21 mouse cellular contexts compared by ENCODE assay signal in the genomic region with DNA sequence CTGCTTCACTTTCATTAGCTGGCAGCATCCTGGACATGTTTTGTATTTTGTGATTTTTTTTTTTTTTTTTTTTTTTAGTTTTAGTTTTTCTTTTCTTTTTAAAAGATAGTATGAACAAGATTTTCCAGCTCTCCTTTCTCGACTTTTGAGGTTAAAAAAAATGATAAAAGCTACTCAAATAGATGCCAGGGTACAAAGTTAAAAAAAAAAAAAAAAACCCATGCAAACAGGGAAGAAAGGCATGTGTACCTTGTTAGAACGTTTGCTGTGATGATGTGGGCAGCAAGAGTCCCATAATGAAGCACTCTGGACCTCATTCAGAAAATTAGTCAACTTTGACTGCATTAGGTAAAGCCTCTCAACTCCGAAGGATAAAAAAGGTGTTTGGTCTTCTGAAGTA. TPM values are rescaled to one million over a fixed set of nuclear protein-coding genes. Genes with fewer than 3 reads are reported as not detected.
DNase-seq lines count a peak whose midpoint lies in the region; ATAC-seq and TF ChIP-seq lines count a peak whose summit lies in the region.
"Had no signal": no experiment of that assay in that cellular context is flagged by ENCODE, and none has a peak within 500 bp of the region (broad histone marks: within the 10 kb centered on the region; RNA-seq: fewer than 3 reads in every experiment).

No protein-coding gene starts in this region.

- TF ChIP-seq POLR2A in MEL (IDR thresholded peaks at IDR 0.05; ENCODE audit: control insufficient read depth in 1 of 2, insufficient read depth in 1 of 2, low read depth in 1 of 2, low read length in 2 of 2, poor library complexity in 1 of 2): 0 out of 4 replicates have a peak, but pooled peaks of 1 of the 2 experiments have one; percentile 15

- no peak for DNase-seq in heart, embryonic 10.5 days (ENCODE audit: low spot score)
- peak; percentile 21 for DNase-seq in MEL (ENCODE audit: low read depth, low spot score)
- DNase-seq in forebrain, postnatal 0 days: no peak
- DNase-seq in liver, postnatal 0 days: no peak
- DNase-seq in adrenal gland, postnatal 14 days: no peak
- DNase-seq in cerebellum, postnatal 14 days: no peak
- no peak for DNase-seq in heart, adult 8-10 months (ENCODE audit: low spot score)
- DNase-seq: B cell, adult 2 months; gastrocnemius, postnatal 36 days; layer of hippocampus, postnatal 36 days; retina, postnatal 1 day; spleen, adult 18-20 months had no signal

- peak overlapping the region; percentile 92; the same call in 1 of the 2 replicates for H3K4me2 ChIP-seq in heart, embryonic 13.5 days
- peak overlapping the region; percentile 98 for H3K4me2 ChIP-seq in forebrain, postnatal 0 days (ENCODE audit: low read depth)
- peak overlapping the region; percentile 92; the same call in 1 of the 2 replicates for H3K4me2 ChIP-seq in liver, postnatal 0 days (ENCODE audit: low read depth, low read length)

- no peak for TF ChIP-seq CTCF in MEL (IDR thresholded peaks at IDR 0.05 in 2 of 3, conservative IDR thresholded peaks at IDR 0.05 in 1 of 3; ENCODE audit: control insufficient read depth in 1 of 3, insufficient read depth in 1 of 3, low read depth in 2 of 3, low read length in 3 of 3, poor library complexity in 1 of 3, severe bottlenecking in 1 of 3)
- no peak for TF ChIP-seq CTCF in forebrain, postnatal 0 days (IDR thresholded peaks at IDR 0.05; ENCODE audit: low read depth)
- no peak for TF ChIP-seq CTCF in liver, postnatal 0 days (IDR thresholded peaks at IDR 0.05; ENCODE audit: low read depth)

- H3K9me3 ChIP-seq in heart, embryonic 13.5 days: no peaks in the 10 kb centered on the region
- no peaks in the 10 kb centered on the region for H3K9me3 ChIP-seq in heart, embryonic 10.5 days
- H3K9me3 ChIP-seq in MEL (replicated peaks; ENCODE audit: insufficient read depth, low read length): no peaks in the 10 kb centered on the region
- no peaks in the 10 kb centered on the region for H3K9me3 ChIP-seq in forebrain, postnatal 0 days (ENCODE audit: low read length)
- no peaks in the 10 kb centered on the region for H3K9me3 ChIP-seq in liver, postnatal 0 days (ENCODE audit: low read length)

- no peak overlapping the region for H3K4me3 ChIP-seq in heart, embryonic 13.5 days
- no peak overlapping the region for H3K4me3 ChIP-seq in heart, embryonic 10.5 days
- H3K4me3 ChIP-seq in MEL (ENCODE audit: control insufficient read depth in 1 of 2, insufficient read depth in 1 of 2, low read depth in 2 of 2, low read length in 2 of 2): peak overlapping the region; percentile 18 to 82; a peak in 2 of 4 replicates
- peak overlapping the region; percentile 69 for H3K4me3 ChIP-seq in forebrain, postnatal 0 days (ENCODE audit: low read depth, low read length)
- H3K4me3 ChIP-seq in liver, postnatal 0 days (ENCODE audit: low read depth, low read length): no peak overlapping the region
- H3K4me3 ChIP-seq: myocyte had no signal

- peaks cover 41% of the 10 kb centered on the region for H3K36me3 ChIP-seq in heart, embryonic 13.5 days
- H3K36me3 ChIP-seq in heart, embryonic 10.5 days: peaks cover 24% of the 10 kb centered on the region
- H3K36me3 ChIP-seq in MEL (ENCODE audit: control insufficient read depth in 1 of 2, insufficient read depth in 2 of 2, low read length in 2 of 2): peaks cover 40 to 54% of the 10 kb centered on the region in 2 experiments
- peaks cover 24% of the 10 kb centered on the region; the same call in 1 of the 2 replicates for H3K36me3 ChIP-seq in forebrain, postnatal 0 days (ENCODE audit: insufficient read depth)
- peaks cover 16% of the 10 kb centered on the region for H3K36me3 ChIP-seq in liver, postnatal 0 days (replicated peaks; ENCODE audit: insufficient read depth, low read length)

- WGBS in heart, embryonic 13.5 days: 66% methylated on average over 3 of the region's 3 CpGs
- 70% methylated on average over 3 of the region's 3 CpGs for WGBS in heart, embryonic 10.5 days
- WGBS in forebrain, postnatal 0 days: 29% methylated on average over 3 of the region's 3 CpGs
- 42% methylated on average over 3 of the region's 3 CpGs for WGBS in liver, postnatal 0 days (ENCODE audit: insufficient replicate concordance)

- H3K27ac ChIP-seq in heart, embryonic 13.5 days (replicated peaks): no peak overlapping the region
- H3K27ac ChIP-seq in heart, embryonic 10.5 days: no peak overlapping the region
- peak overlapping the region; percentile 25; the same call in 1 of the 2 replicates for H3K27ac ChIP-seq in MEL (ENCODE audit: control insufficient read depth, low read depth, low read length)
- peak overlapping the region; percentile 99 for H3K27ac ChIP-seq in forebrain, postnatal 0 days (ENCODE audit: low read depth, low read length)
- no peak overlapping the region for H3K27ac ChIP-seq in liver, postnatal 0 days (ENCODE audit: low read depth)
- H3K27ac ChIP-seq: kidney, postnatal 0 days had no signal

- H3K9ac ChIP-seq in heart, embryonic 13.5 days: no peak overlapping the region
- peak overlapping the region; percentile 98 for H3K9ac ChIP-seq in MEL (ENCODE audit: control insufficient read depth, low read depth, low read length, poor library complexity, severe bottlenecking)
- H3K9ac ChIP-seq in forebrain, postnatal 0 days: peak overlapping the region; percentile 96
- H3K9ac ChIP-seq in liver, postnatal 0 days (replicated peaks): no peak overlapping the region

- no peak for TF ChIP-seq EP300 in MEL (IDR thresholded peaks at IDR 0.05; ENCODE audit: low read depth in 1 of 2, low read length in 2 of 2)
- no peak for TF ChIP-seq EP300 in liver, postnatal 0 days (IDR thresholded peaks at IDR 0.05; ENCODE audit: low read depth)

- no peak for ATAC-seq in heart, embryonic 13.5 days (ENCODE audit: extremely low read depth, insufficient number of reproducible peaks, low FRiP score, low TSS enrichment)
- ATAC-seq in forebrain, postnatal 0 days: no peak
- ATAC-seq in liver, postnatal 0 days: no peak
- ATAC-seq: activated CD4-positive, CD25-positive, alpha-beta regulatory T cell, adult 4 months had no signal

- no peak for TF ChIP-seq RAD21 in MEL (IDR thresholded peaks at IDR 0.05; ENCODE audit: low read depth, low read length)

- H3K79me2 ChIP-seq in MEL (ENCODE audit: control insufficient read depth, insufficient read depth, low read length, poor library complexity): peaks cover 94% of the 10 kb centered on the region

- H3K4me1 ChIP-seq in heart, embryonic 13.5 days: peaks cover 45% of the 10 kb centered on the region
- peaks cover 20% of the 10 kb centered on the region for H3K4me1 ChIP-seq in heart, embryonic 10.5 days
- peaks cover 9 to 18% of the 10 kb centered on the region in 2 experiments for H3K4me1 ChIP-seq in MEL (ENCODE audit: control insufficient read depth in 1 of 2, insufficient read depth in 2 of 2, low read length in 2 of 2)
- H3K4me1 ChIP-seq in forebrain, postnatal 0 days (ENCODE audit: insufficient read depth): peaks cover 19% of the 10 kb centered on the region
- peaks cover 21% of the 10 kb centered on the region for H3K4me1 ChIP-seq in liver, postnatal 0 days (ENCODE audit: insufficient read depth)

- H3K27me3 ChIP-seq in heart, embryonic 13.5 days (replicated peaks): no peaks in the 10 kb centered on the region
- H3K27me3 ChIP-seq in heart, embryonic 10.5 days (ENCODE audit: insufficient read depth, poor library complexity, severe bottlenecking): no peaks in the 10 kb centered on the region; the same call in 1 of the 2 replicates
- H3K27me3 ChIP-seq in MEL (ENCODE audit: control insufficient read depth in 1 of 2, insufficient read depth in 2 of 2, low read length in 2 of 2): no peaks in the 10 kb centered on the region
- no peaks in the 10 kb centered on the region for H3K27me3 ChIP-seq in forebrain, postnatal 0 days (ENCODE audit: insufficient read depth, low read length)
- peaks cover 17% of the 10 kb centered on the region; the same call in 1 of the 2 replicates for H3K27me3 ChIP-seq in liver, postnatal 0 days (ENCODE audit: insufficient read depth, low read length)

TF ChIP-seq in MEL, 35 proteins besides CTCF, POLR2A, EP300 and RAD21:
- TF ChIP-seq ZC3H11A (IDR thresholded peaks at IDR 0.05; ENCODE audit: low read depth, low read length): no peak
- TF ChIP-seq HCFC1 (IDR thresholded peaks at IDR 0.05; ENCODE audit: low read depth, low read length): no peak
- no peak for TF ChIP-seq MYC (IDR thresholded peaks at IDR 0.05; ENCODE audit: low read depth, low read length)
- 0 out of 2 replicates have a peak, but pooled peaks have one; percentile 66 for TF ChIP-seq CHD1 (IDR thresholded peaks at IDR 0.05; ENCODE audit: low read depth, low read length)
- no peak for TF ChIP-seq TAL1 (IDR thresholded peaks at IDR 0.05; ENCODE audit: low read length)
- TF ChIP-seq ZNF384 (IDR thresholded peaks at IDR 0.05; ENCODE audit: low read depth, low read length): peak; percentile 60; the same call in 1 of the 2 replicates

RNA-seq across cellular contexts. Expression of a gene that starts 6.2 kb away (rescaled TPM):
- polyA plus RNA-seq in heart, embryonic 13.5 days (2015; fragmentation: Nextera tagmentation; extraction: Ambion mirVana): 15.3 and 15.9 TPM in 2 replicates
- polyA plus RNA-seq in heart, embryonic 10.5 days (2016; fragmentation: Nextera tagmentation; extraction: Ambion mirVana): 13.5 and 23.5 TPM in 2 replicates
- total RNA-seq in MEL (2012; rRNA removed): 37.0 and 43.8 TPM in 2 replicates
- polyA plus RNA-seq in MEL (2012; ENCODE audit: insufficient read depth in 1 of 2, insufficient read length in 2 of 2, low read depth in 1 of 2, low replicate concordance in 2 of 2, missing spikeins in 1 of 2): 100 to 1,000 TPM in 1 of 2 experiments, 10 to 100 TPM in 1; 83.8 to 112 TPM
- 70.8 and 85.9 TPM in 2 replicates for total RNA-seq in forebrain, postnatal 0 days (2014; rRNA removed)
- polyA plus RNA-seq in forebrain, postnatal 0 days (2015; fragmentation: Nextera tagmentation; extraction: Ambion mirVana): 173 and 174 TPM in 2 replicates
- polyA plus RNA-seq in liver, postnatal 0 days (2015; fragmentation: Nextera tagmentation; extraction: Ambion mirVana): 6.6 and 10.3 TPM in 2 replicates
- 5.1 and 9.7 TPM in 2 replicates for total RNA-seq in adrenal gland, postnatal 14 days (2021)
- total RNA-seq in heart, adult 8-10 months (2022): 1 to 10 TPM; 2.6 to 4.0 (median 2.9) TPM
- polyA plus RNA-seq: myocyte had no signal

RNA-seq across cellular contexts. Expression of a gene that starts 9.2 kb away (rescaled TPM):
- polyA plus RNA-seq in heart, embryonic 13.5 days (2015; fragmentation: Nextera tagmentation; extraction: Ambion mirVana): not detected in 2 replicates
- polyA plus RNA-seq in heart, embryonic 10.5 days (2016; fragmentation: Nextera tagmentation; extraction: Ambion mirVana): not detected in 2 replicates
- total RNA-seq in MEL (2012; rRNA removed): not detected in 2 replicates
- polyA plus RNA-seq in MEL (2012; ENCODE audit: insufficient read depth in 1 of 2, insufficient read length in 2 of 2, low read depth in 1 of 2, low replicate concordance in 2 of 2, missing spikeins in 1 of 2): not detected
- 1.8 TPM in 1 of 2 replicates, not detected in the other for total RNA-seq in forebrain, postnatal 0 days (2014; rRNA removed)
- 0.26 and 0.63 TPM in 2 replicates for polyA plus RNA-seq in forebrain, postnatal 0 days (2015; fragmentation: Nextera tagmentation; extraction: Ambion mirVana)
- polyA plus RNA-seq in liver, postnatal 0 days (2015; fragmentation: Nextera tagmentation; extraction: Ambion mirVana): not detected in 2 replicates
- total RNA-seq in adrenal gland, postnatal 14 days (2021): not detected in 2 replicates
- not detected for total RNA-seq in heart, adult 8-10 months (2022)
- total RNA-seq: common myeloid progenitor, adult 5-6 weeks; gastrocnemius, postnatal 36 days; liver, adult 2 months had no signal
- polyA plus RNA-seq: activated CD4-positive, CD25-positive, alpha-beta regulatory T cell, adult 4 months; heart, embryonic 16.5 days; intestine, embryonic 14.5 days; kidney, postnatal 0 days; liver, adult 2 months; myocyte; testis, adult 2 months had no signal

Comparison
In these comparisons a context has a peak if more than half of its experiments do, and no peak if none do; other contexts are left out.
1. H3K27ac ChIP-seq: peak in MEL (single experiment) and forebrain, postnatal 0 days (single experiment); none in heart, embryonic 13.5 days (single experiment), heart, embryonic 10.5 days (single experiment) and liver, postnatal 0 days (single experiment).
2. H3K4me3 ChIP-seq: peak in MEL (2 of 2) and forebrain, postnatal 0 days (single experiment); none in heart, embryonic 13.5 days (single experiment), heart, embryonic 10.5 days (single experiment) and liver, postnatal 0 days (single experiment).
3. H3K9ac ChIP-seq: peak in MEL (single experiment) and forebrain, postnatal 0 days (single experiment); none in heart, embryonic 13.5 days (single experiment) and liver, postnatal 0 days (single experiment).
4. Peak in every context shown above with its lines, with median percentiles within 50 percentile points of each other: H3K4me2 ChIP-seq.